Mouse (Mus musculus) urinary bladder, postnatal 25 days (tissue): ENCODE measurements around the gene Tomm20l.
"Not testable (repeated sequence)": the region's sequence is repeated elsewhere in the genome, so short reads cannot be mapped to it uniquely, and the experiment has no call there.

Experiments
- DNase-seq: peaks from one replicate; pipeline ENCODE4 v3.0.0; 2022; ENCODE audit warnings: low spot score

Tomm20l gene

GRCm38 (mm10) chr12:71111331-71111730 is at the start of gene Tomm20l:
Tomm20l (plus strand) TSS chr12:71111428.
- DNase-seq = peak; percentile 32

GRCm38 (mm10) chr12:71069846-71070245 is 41.4 kb upstream of the Tomm20l start:
- no peak for DNase-seq

GRCm38 (mm10) chr12:71072048-71072447 is 39.2 kb upstream of the Tomm20l start:
- no peak for DNase-seq

GRCm38 (mm10) chr12:71073113-71073730 is 38.0 kb upstream of the Tomm20l start:
- no peak for DNase-seq

GRCm38 (mm10) chr12:71086331-71086730 is 24.9 kb upstream of the Tomm20l start:
- DNase-seq = no peak

GRCm38 (mm10) chr12:71104275-71104674 is 7.0 kb upstream of the Tomm20l start:
- not testable (repeated sequence) for DNase-seq

GRCm38 (mm10) chr12:71107216-71107771 is 3.9 kb upstream of the Tomm20l start:
- no peak for DNase-seq

- DNase-seq = no peak
These were observed 1.8 kb downstream of the Tomm20l start for GRCm38 (mm10) chr12:71113074-71113473.

- DNase-seq = no peak
These were observed 2.6 kb downstream of the Tomm20l start for GRCm38 (mm10) chr12:71113675-71114288.

- no peak for DNase-seq
These were observed 5.2 kb downstream of the Tomm20l start for GRCm38 (mm10) chr12:71116411-71116810.

- no peak for DNase-seq
These were observed 11.5 kb downstream of the Tomm20l start for GRCm38 (mm10) chr12:71122731-71123130.

GRCm38 (mm10) chr12:71123286-71123685 is 12.1 kb downstream of the Tomm20l start:
- no peak for DNase-seq

GRCm38 (mm10) chr12:71135581-71135980 is 24.4 kb downstream of the Tomm20l start:
- no peak for DNase-seq

- DNase-seq = peak; percentile 69
These were observed 25.1 kb downstream of the Tomm20l start, which contains the start of the genes Timm9 and 2700049A03Rik for GRCm38 (mm10) chr12:71136130-71136973. Timm9 (minus strand) TSS chr12:71136684. 2700049A03Rik (plus strand) TSS chr12:71136848.

GRCm38 (mm10) chr12:71136974-71137491 is 25.8 kb downstream of the Tomm20l start:
- peak; percentile 81 for DNase-seq

- DNase-seq = no peak
These were observed 26.5 kb downstream of the Tomm20l start for GRCm38 (mm10) chr12:71137686-71138085.

GRCm38 (mm10) chr12:71139258-71139828 is 28.1 kb downstream of the Tomm20l start:
- DNase-seq = no peak

- no peak for DNase-seq
These were observed 30.0 kb downstream of the Tomm20l start for GRCm38 (mm10) chr12:71141189-71141588.

- DNase-seq = peak; percentile 31
These were observed 36.4 kb downstream of the Tomm20l start for GRCm38 (mm10) chr12:71147641-71148040.

GRCm38 (mm10) chr12:71148801-71149200 is 37.6 kb downstream of the Tomm20l start:
- DNase-seq = no peak

GRCm38 (mm10) chr12:71149456-71149855 is 38.2 kb downstream of the Tomm20l start:
- no peak for DNase-seq

GRCm38 (mm10) chr12:71150167-71150566 is 38.9 kb downstream of the Tomm20l start:
- DNase-seq = no peak
